Mouse (Mus musculus): ENCODE results near the gene D17H6S53E. TPM values are rescaled to one million over a fixed set of nuclear protein-coding genes. Genes with fewer than 3 reads are reported as not detected.

Gene D17H6S53E
- polyA plus RNA-seq, 1 experiment = 20.2 TPM

GRCm38 (mm10) chr17:35165451-35166155, 39.4 kb downstream of the D17H6S53E start:
- WGBS = 21% methylated on average over 12 of the region's 12 CpGs
- peaks cover 4% of the 10 kb centered on the region; the same call in 1 of the 2 replicates for H3K4me1 ChIP-seq (ENCODE audit: control insufficient read depth, insufficient read depth, low read length)
- H3K4me3 ChIP-seq (replicated peaks; ENCODE audit: control insufficient read depth, low read depth, low read length) = peak overlapping the region; percentile 81
- peak overlapping the region; percentile 96 for H3K27ac ChIP-seq (ENCODE audit: control insufficient read depth, insufficient read depth, low read depth, low read length, poor library complexity)
- TF ChIP-seq CTCF (IDR thresholded peaks at IDR 0.05; ENCODE audit: control insufficient read depth, insufficient read depth, low read length) (no peak), POLR2A (IDR thresholded peaks at IDR 0.05; ENCODE audit: borderline replicate concordance, control insufficient read depth, low read depth, low read length) (no peak)

- TF ChIP-seq CTCF (IDR thresholded peaks at IDR 0.05; ENCODE audit: control insufficient read depth, insufficient read depth, low read length) (peak; percentile 43; the same call in 1 of the 2 replicates), POLR2A (IDR thresholded peaks at IDR 0.05; ENCODE audit: borderline replicate concordance, control insufficient read depth, low read depth, low read length) (no peak)
- WGBS = 70% methylated on average over 8 of the region's 8 CpGs
- Histone ChIP-seq H3K27ac (ENCODE audit: control insufficient read depth, insufficient read depth, low read depth, low read length, poor library complexity) (no peak overlapping the region), H3K4me3 (replicated peaks; ENCODE audit: control insufficient read depth, low read depth, low read length) (no peak overlapping the region), H3K4me1 (ENCODE audit: control insufficient read depth, insufficient read depth, low read length) (peaks cover 4% of the 10 kb centered on the region; the same call in 1 of the 2 replicates)
These were observed 40.3 kb downstream of the D17H6S53E start for GRCm38 (mm10) chr17:35166352-35167035.

GRCm38 (mm10) chr17:35167794-35168193, 41.6 kb downstream of the D17H6S53E start:
- no peak for TF ChIP-seq POLR2A (IDR thresholded peaks at IDR 0.05; ENCODE audit: borderline replicate concordance, control insufficient read depth, low read depth, low read length)
- no peak for TF ChIP-seq CTCF (IDR thresholded peaks at IDR 0.05; ENCODE audit: control insufficient read depth, insufficient read depth, low read length)
- 73% methylated on average over 7 of the region's 7 CpGs for WGBS
- Histone ChIP-seq H3K27ac (ENCODE audit: control insufficient read depth, insufficient read depth, low read depth, low read length, poor library complexity) (no peak overlapping the region), H3K4me3 (replicated peaks; ENCODE audit: control insufficient read depth, low read depth, low read length) (no peak overlapping the region), H3K4me1 (ENCODE audit: control insufficient read depth, insufficient read depth, low read length) (peaks cover 5% of the 10 kb centered on the region)

- Histone ChIP-seq H3K27ac (ENCODE audit: control insufficient read depth, insufficient read depth, low read depth, low read length, poor library complexity) (no peak overlapping the region), H3K4me3 (replicated peaks; ENCODE audit: control insufficient read depth, low read depth, low read length) (no peak overlapping the region), H3K4me1 (ENCODE audit: control insufficient read depth, insufficient read depth, low read length) (peaks cover 5% of the 10 kb centered on the region)
- TF ChIP-seq POLR2A (IDR thresholded peaks at IDR 0.05; ENCODE audit: borderline replicate concordance, control insufficient read depth, low read depth, low read length) (no peak), CTCF (IDR thresholded peaks at IDR 0.05; ENCODE audit: control insufficient read depth, insufficient read depth, low read length) (no peak)
- 15% methylated on average over 4 of the region's 4 CpGs for WGBS
These were observed 42.5 kb downstream of the D17H6S53E start for GRCm38 (mm10) chr17:35168541-35169207.

GRCm38 (mm10) chr17:35172445-35173234, 46.5 kb downstream of the D17H6S53E start:
- WGBS = 47% methylated on average over 11 of the region's 11 CpGs
- H3K4me1 ChIP-seq (ENCODE audit: control insufficient read depth, insufficient read depth, low read length) = peaks cover 4% of the 10 kb centered on the region
- H3K27ac ChIP-seq (ENCODE audit: control insufficient read depth, insufficient read depth, low read depth, low read length, poor library complexity) = peak overlapping the region; percentile 72
- H3K4me3 ChIP-seq (replicated peaks; ENCODE audit: control insufficient read depth, low read depth, low read length) = no peak overlapping the region
- TF ChIP-seq POLR2A (IDR thresholded peaks at IDR 0.05; ENCODE audit: borderline replicate concordance, control insufficient read depth, low read depth, low read length) (no peak), CTCF (IDR thresholded peaks at IDR 0.05; ENCODE audit: control insufficient read depth, insufficient read depth, low read length) (no peak)

GRCm38 (mm10) chr17:35173329-35173728, 47.2 kb downstream of the D17H6S53E start:
- 56% methylated on average over 3 of the region's 3 CpGs for WGBS
- peaks cover 4% of the 10 kb centered on the region for H3K4me1 ChIP-seq (ENCODE audit: control insufficient read depth, insufficient read depth, low read length)
- no peak overlapping the region for H3K4me3 ChIP-seq (replicated peaks; ENCODE audit: control insufficient read depth, low read depth, low read length)
- peak overlapping the region; percentile 72 for H3K27ac ChIP-seq (ENCODE audit: control insufficient read depth, insufficient read depth, low read depth, low read length, poor library complexity)
- no peak for TF ChIP-seq POLR2A (IDR thresholded peaks at IDR 0.05; ENCODE audit: borderline replicate concordance, control insufficient read depth, low read depth, low read length)
- no peak for TF ChIP-seq CTCF (IDR thresholded peaks at IDR 0.05; ENCODE audit: control insufficient read depth, insufficient read depth, low read length)

GRCm38 (mm10) chr17:35174201-35174977, 48.2 kb downstream of the D17H6S53E start:
- no peak overlapping the region for H3K27ac ChIP-seq (ENCODE audit: control insufficient read depth, insufficient read depth, low read depth, low read length, poor library complexity)
- TF ChIP-seq POLR2A (IDR thresholded peaks at IDR 0.05; ENCODE audit: borderline replicate concordance, control insufficient read depth, low read depth, low read length) = no peak
- no peak for TF ChIP-seq CTCF (IDR thresholded peaks at IDR 0.05; ENCODE audit: control insufficient read depth, insufficient read depth, low read length)
- H3K4me1 ChIP-seq (ENCODE audit: control insufficient read depth, insufficient read depth, low read length) = peaks cover 4% of the 10 kb centered on the region
- H3K4me3 ChIP-seq (replicated peaks; ENCODE audit: control insufficient read depth, low read depth, low read length) = no peak overlapping the region
- WGBS = 44% methylated on average over 8 of the region's 8 CpGs

Data from bone marrow, adult 2 months (tissue).